Mouse (Mus musculus): ENCODE measurements around the gene Acp2. TPM values are rescaled to one million over a fixed set of nuclear protein-coding genes. Genes with fewer than 3 reads are reported as not detected.

Acp2 gene
- polyA plus RNA-seq, 1 experiment: 149 TPM

DNA sequence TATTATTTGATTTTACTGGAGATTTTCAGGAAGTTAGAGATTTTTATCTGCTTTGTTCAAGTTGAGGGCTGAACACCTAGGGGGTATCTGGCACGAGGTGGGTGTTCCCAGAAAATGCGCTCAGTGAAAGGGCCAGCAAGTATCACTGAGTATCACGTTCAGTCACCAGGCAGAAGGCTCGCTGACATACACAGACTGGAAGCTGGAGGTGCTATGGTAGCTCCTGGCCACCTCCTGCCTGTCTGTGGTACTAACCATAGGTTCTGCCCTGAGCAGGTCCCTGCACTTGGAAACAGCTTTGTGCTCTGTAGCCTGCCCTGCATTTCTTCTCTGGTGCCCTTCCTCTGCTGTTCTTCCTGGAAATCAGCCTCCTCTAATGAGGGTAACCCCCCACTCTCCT lies 49.8 kb downstream of the Acp2 start:
- Histone ChIP-seq H3K27ac (ENCODE audit: insufficient read depth, low read depth, low read length) (no peak overlapping the region), H3K4me1 (ENCODE audit: control insufficient read depth, insufficient read depth, low read length) (peaks cover 9% of the 10 kb centered on the region), H3K4me3 (ENCODE audit: insufficient read depth, low read length) (no peak overlapping the region)
- no peak for TF ChIP-seq CTCF (IDR thresholded peaks at IDR 0.05; ENCODE audit: low read depth, low read length)
- TF ChIP-seq POLR2A (IDR thresholded peaks at IDR 0.05; ENCODE audit: borderline replicate concordance, low read depth, low read length): no peak

GRCm38 (mm10) chr2:91254725-91255380 lies 52.2 kb downstream of the Acp2 start:
- Histone ChIP-seq H3K27ac (ENCODE audit: insufficient read depth, low read depth, low read length) (no peak overlapping the region), H3K4me3 (ENCODE audit: insufficient read depth, low read length) (no peak overlapping the region), H3K4me1 (ENCODE audit: control insufficient read depth, insufficient read depth, low read length) (peaks cover 4% of the 10 kb centered on the region)
- TF ChIP-seq POLR2A (IDR thresholded peaks at IDR 0.05; ENCODE audit: borderline replicate concordance, low read depth, low read length): no peak
- no peak for TF ChIP-seq CTCF (IDR thresholded peaks at IDR 0.05; ENCODE audit: low read depth, low read length)

GRCm38 (mm10) chr2:91255661-91256150 lies 53.0 kb downstream of the Acp2 start, which contains the start of gene Pacsin3:
Gene Pacsin3, plus strand, starts transcription at chr2:91255954.
- no peak within 1 kb of the TSS for H3K27ac ChIP-seq (ENCODE audit: insufficient read depth, low read depth, low read length)

GRCm38 (mm10) chr2:91256256-91257125 lies 53.8 kb downstream of the Acp2 start:
- Histone ChIP-seq H3K4me3 (ENCODE audit: insufficient read depth, low read length) (peak overlapping the region; percentile 70), H3K4me1 (ENCODE audit: control insufficient read depth, insufficient read depth, low read length) (no peaks in the 10 kb centered on the region), H3K27ac (ENCODE audit: insufficient read depth, low read depth, low read length) (no peak overlapping the region)
- TF ChIP-seq POLR2A (IDR thresholded peaks at IDR 0.05; ENCODE audit: borderline replicate concordance, low read depth, low read length): no peak
- no peak for TF ChIP-seq CTCF (IDR thresholded peaks at IDR 0.05; ENCODE audit: low read depth, low read length)

More at GRCm38 (mm10) chr2:91255661-91256150, 53.0 kb downstream of the Acp2 start, which contains the start of gene Pacsin3:
- H3K4me1 ChIP-seq (ENCODE audit: control insufficient read depth, insufficient read depth, low read length): no peaks in the 10 kb centered on the region
- peak within 1 kb of the TSS; percentile 70 for H3K4me3 ChIP-seq (ENCODE audit: insufficient read depth, low read length)
- TF ChIP-seq CTCF (IDR thresholded peaks at IDR 0.05; ENCODE audit: low read depth, low read length): no peak
- no peak for TF ChIP-seq POLR2A (IDR thresholded peaks at IDR 0.05; ENCODE audit: borderline replicate concordance, low read depth, low read length)

- H3K4me3 ChIP-seq (ENCODE audit: insufficient read depth, low read length): peak overlapping the region; percentile 70
- H3K27ac ChIP-seq (ENCODE audit: insufficient read depth, low read depth, low read length): no peak overlapping the region
- TF ChIP-seq CTCF (IDR thresholded peaks at IDR 0.05; ENCODE audit: low read depth, low read length) (no peak), POLR2A (IDR thresholded peaks at IDR 0.05; ENCODE audit: borderline replicate concordance, low read depth, low read length) (no peak)
- no peaks in the 10 kb centered on the region for H3K4me1 ChIP-seq (ENCODE audit: control insufficient read depth, insufficient read depth, low read length)
Observed at GRCm38 (mm10) chr2:91257126-91257980, 54.7 kb downstream of the Acp2 start.

GRCm38 (mm10) chr2:91258054-91258453 lies 55.4 kb downstream of the Acp2 start:
- no peak for TF ChIP-seq POLR2A (IDR thresholded peaks at IDR 0.05; ENCODE audit: borderline replicate concordance, low read depth, low read length)
- TF ChIP-seq CTCF (IDR thresholded peaks at IDR 0.05; ENCODE audit: low read depth, low read length): no peak
- Histone ChIP-seq H3K4me3 (ENCODE audit: insufficient read depth, low read length) (no peak overlapping the region), H3K4me1 (ENCODE audit: control insufficient read depth, insufficient read depth, low read length) (no peaks in the 10 kb centered on the region), H3K27ac (ENCODE audit: insufficient read depth, low read depth, low read length) (no peak overlapping the region)

GRCm38 (mm10) chr2:91258830-91259229 lies 56.1 kb downstream of the Acp2 start:
- Histone ChIP-seq H3K4me3 (ENCODE audit: insufficient read depth, low read length) (no peak overlapping the region), H3K4me1 (ENCODE audit: control insufficient read depth, insufficient read depth, low read length) (no peaks in the 10 kb centered on the region), H3K27ac (ENCODE audit: insufficient read depth, low read depth, low read length) (no peak overlapping the region)
- TF ChIP-seq CTCF (IDR thresholded peaks at IDR 0.05; ENCODE audit: low read depth, low read length) (no peak), POLR2A (IDR thresholded peaks at IDR 0.05; ENCODE audit: borderline replicate concordance, low read depth, low read length) (no peak)

DNA sequence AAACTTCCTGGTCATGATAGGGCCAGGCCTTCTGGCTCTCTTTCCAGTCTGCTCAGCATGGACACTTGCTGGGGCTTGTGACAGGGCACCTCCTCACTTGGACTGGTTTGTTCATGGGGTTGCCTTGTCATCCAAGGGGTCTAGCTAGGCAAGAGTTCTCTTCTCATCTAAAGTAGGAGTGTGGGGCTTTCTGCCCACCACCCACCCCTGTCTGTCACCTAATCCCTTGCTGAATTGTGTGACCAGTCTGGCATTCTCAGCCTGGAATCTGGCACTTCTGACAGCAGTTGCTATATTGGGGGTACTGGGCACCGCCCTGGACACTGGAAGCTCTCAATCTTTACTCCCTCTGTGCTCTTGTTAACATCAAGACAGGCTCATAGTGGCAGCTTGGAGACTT lies 56.8 kb downstream of the Acp2 start:
- Histone ChIP-seq H3K27ac (ENCODE audit: insufficient read depth, low read depth, low read length) (no peak overlapping the region), H3K4me1 (ENCODE audit: control insufficient read depth, insufficient read depth, low read length) (peaks cover 3% of the 10 kb centered on the region), H3K4me3 (ENCODE audit: insufficient read depth, low read length) (no peak overlapping the region)
- TF ChIP-seq CTCF (IDR thresholded peaks at IDR 0.05; ENCODE audit: low read depth, low read length): no peak
- no peak for TF ChIP-seq POLR2A (IDR thresholded peaks at IDR 0.05; ENCODE audit: borderline replicate concordance, low read depth, low read length)

Other genes starting within 250 kb of the Acp2 start
- gene Rapsn, start 167.3 kb upstream of the Acp2 start, polyA plus RNA-seq (2012; ENCODE audit: insufficient read depth, insufficient read length, missing spikeins): 9.3 and 10.3 TPM in 2 replicates
- gene Psmc3, start 148.9 kb upstream of the Acp2 start, polyA plus RNA-seq (2012; ENCODE audit: insufficient read depth, insufficient read length, missing spikeins): 103 and 124 TPM in 2 replicates
- gene Slc39a13, start 132.5 kb upstream of the Acp2 start, polyA plus RNA-seq (2012; ENCODE audit: insufficient read depth, insufficient read length, missing spikeins): 47.0 and 55.1 TPM in 2 replicates
- gene Spi1, start 120.5 kb upstream of the Acp2 start, polyA plus RNA-seq (2012; ENCODE audit: insufficient read depth, insufficient read length, missing spikeins): 464 and 487 TPM in 2 replicates
- gene Mybpc3, start 84.7 kb upstream of the Acp2 start, polyA plus RNA-seq (2012; ENCODE audit: insufficient read depth, insufficient read length, missing spikeins): 0.19 TPM in 1 of 2 replicates, not detected in the other
- 82.1 and 88.6 TPM in 2 replicates for gene Madd, start 19.0 kb upstream of the Acp2 start, polyA plus RNA-seq (2012; ENCODE audit: insufficient read depth, insufficient read length, missing spikeins)
- 12.7 and 15.9 TPM in 2 replicates for gene Nr1h3, start 51 bp upstream of the Acp2 start, polyA plus RNA-seq (2012; ENCODE audit: insufficient read depth, insufficient read length, missing spikeins)
- gene Ddb2, start 34.1 kb downstream of the Acp2 start, polyA plus RNA-seq (2012; ENCODE audit: insufficient read depth, insufficient read length, missing spikeins): 12.6 and 13.1 TPM in 2 replicates
- gene Pacsin3, start 53.1 kb downstream of the Acp2 start, polyA plus RNA-seq (2012; ENCODE audit: insufficient read depth, insufficient read length, missing spikeins): 0.64 and 1.3 TPM in 2 replicates
- 52.3 TPM in 2 replicates for gene Arfgap2, start 62.1 kb downstream of the Acp2 start, polyA plus RNA-seq (2012; ENCODE audit: insufficient read depth, insufficient read length, missing spikeins)
- gene 1110051M20Rik, start 241.8 kb downstream of the Acp2 start, polyA plus RNA-seq (2012; ENCODE audit: insufficient read depth, insufficient read length, missing spikeins): 8.1 and 14.2 TPM in 2 replicates

Data from bone marrow macrophage, adult 2 months (primary cell).